ENCODE assay signal across 11 mouse cellular contexts in the genomic region with DNA sequence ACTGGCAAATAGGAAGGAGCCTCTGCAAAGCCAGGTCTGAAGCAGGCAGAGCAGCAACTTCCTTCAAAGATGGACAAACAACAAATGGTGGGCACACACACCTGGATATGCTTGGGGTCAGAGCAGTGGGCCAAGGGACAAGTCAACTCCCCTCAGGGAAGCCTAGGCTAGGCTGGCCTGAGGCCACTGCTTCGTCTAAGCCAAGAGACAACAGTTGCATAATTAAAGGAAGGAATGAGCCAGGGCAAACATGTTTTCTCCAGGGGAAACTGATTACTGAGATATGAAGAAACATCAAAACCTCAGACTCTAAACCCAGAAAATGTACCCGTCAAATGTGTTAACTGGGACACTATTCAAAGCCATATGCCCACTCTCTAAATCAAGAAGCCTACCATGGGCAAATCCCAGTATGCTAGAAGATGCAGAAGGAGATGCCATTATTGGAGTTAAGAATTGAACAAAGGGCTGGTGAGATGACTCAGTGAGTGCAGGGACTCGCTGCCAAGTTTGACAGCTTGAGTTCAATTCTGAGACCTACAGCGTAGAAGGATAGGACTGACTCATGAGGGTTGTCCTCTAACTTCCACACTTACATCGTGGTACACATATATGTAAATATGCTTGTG.
DNase-seq lines count a peak whose midpoint lies in the region; ATAC-seq and TF ChIP-seq lines count a peak whose summit lies in the region.
"Had no signal": no experiment of that assay in that cellular context is flagged by ENCODE, and none has a peak within 500 bp of the region (broad histone marks: within the 10 kb centered on the region; RNA-seq: fewer than 3 reads in every experiment).

No protein-coding gene starts in this region.

- peak; percentile 50 for DNase-seq in layer of hippocampus, adult 11-12 months (ENCODE audit: low spot score)
- no peak for DNase-seq in layer of hippocampus, postnatal 10 days (ENCODE audit: low spot score in 2 of 2)
- DNase-seq in cerebellum, adult 9-10 months = peak; percentile 81
- DNase-seq in layer of hippocampus, adult 9-11 months = peak; percentile 43
- DNase-seq in right cerebral cortex, postnatal 14 days = peak; percentile 21
- no peak for DNase-seq in thymus, adult 2 months

- no peaks in the 10 kb centered on the region for H3K4me1 ChIP-seq in intestine, embryonic 15.5 days (replicated peaks)
- H3K4me1 ChIP-seq in thymus, adult 2 months (replicated peaks; ENCODE audit: control insufficient read depth, insufficient read depth, low read length) = peaks cover 17% of the 10 kb centered on the region
- H3K4me1 ChIP-seq in kidney, embryonic 16.5 days (ENCODE audit: insufficient read depth, low read length) = peaks cover 13% of the 10 kb centered on the region

- 90% methylated on average over 5 of the region's 5 CpGs for WGBS in intestine, embryonic 15.5 days
- 95% methylated on average over 5 of the region's 5 CpGs for WGBS in thymus, adult 2 months
- 85% methylated on average over 5 of the region's 5 CpGs for WGBS in kidney, embryonic 16.5 days

- H3K27me3 ChIP-seq in intestine, embryonic 15.5 days (replicated peaks) = no peaks in the 10 kb centered on the region
- no peaks in the 10 kb centered on the region for H3K27me3 ChIP-seq in thymus, adult 2 months (ENCODE audit: control insufficient read depth, insufficient read depth, low read length)
- no peaks in the 10 kb centered on the region for H3K27me3 ChIP-seq in kidney, embryonic 16.5 days (ENCODE audit: insufficient read depth, low read length)
- H3K27me3 ChIP-seq: hindbrain, embryonic 13.5 days; lung, embryonic 15.5 days had no signal

- no peaks in the 10 kb centered on the region for H3K36me3 ChIP-seq in intestine, embryonic 15.5 days
- H3K36me3 ChIP-seq in thymus, adult 2 months (ENCODE audit: control insufficient read depth, insufficient read depth, low read length) = no peaks in the 10 kb centered on the region
- H3K36me3 ChIP-seq in kidney, embryonic 16.5 days (ENCODE audit: insufficient read depth, low read length) = no peaks in the 10 kb centered on the region
- H3K36me3 ChIP-seq: embryonic facial prominence, embryonic 10.5 days; hindbrain, embryonic 13.5 days; lung, embryonic 15.5 days had no signal

- H3K27ac ChIP-seq in intestine, embryonic 15.5 days = no peak overlapping the region
- H3K27ac ChIP-seq in thymus, adult 2 months (ENCODE audit: control insufficient read depth, insufficient read depth, low read length) = no peak overlapping the region
- H3K27ac ChIP-seq in kidney, embryonic 16.5 days (ENCODE audit: low read length) = no peak overlapping the region
- H3K27ac ChIP-seq: embryonic facial prominence, embryonic 10.5 days; hindbrain, embryonic 13.5 days; lung, embryonic 15.5 days had no signal

- no peak overlapping the region for H3K4me3 ChIP-seq in intestine, embryonic 15.5 days (replicated peaks)
- no peak overlapping the region for H3K4me3 ChIP-seq in thymus, adult 2 months (ENCODE audit: control insufficient read depth, insufficient read depth, low read length)
- no peak overlapping the region for H3K4me3 ChIP-seq in kidney, embryonic 16.5 days (ENCODE audit: low read length)
- H3K4me3 ChIP-seq: embryonic facial prominence, embryonic 10.5 days; hindbrain, embryonic 13.5 days; lung, embryonic 15.5 days had no signal

- no peak overlapping the region for H3K9ac ChIP-seq in intestine, embryonic 15.5 days
- H3K9ac ChIP-seq in kidney, embryonic 16.5 days (replicated peaks; ENCODE audit: low read length) = no peak overlapping the region
- H3K9ac ChIP-seq: hindbrain, embryonic 13.5 days; lung, embryonic 15.5 days had no signal

- no peak for TF ChIP-seq CTCF in thymus, adult 2 months (IDR thresholded peaks at IDR 0.05; ENCODE audit: borderline replicate concordance, control insufficient read depth, extremely low read depth, insufficient read depth, low read length, poor library complexity)

- no peak overlapping the region for H3K4me2 ChIP-seq in intestine, embryonic 15.5 days (replicated peaks)
- no peak overlapping the region for H3K4me2 ChIP-seq in kidney, embryonic 16.5 days (replicated peaks; ENCODE audit: low read depth, low read length)
- H3K4me2 ChIP-seq: hindbrain, embryonic 13.5 days; lung, embryonic 15.5 days had no signal

- no peak for ATAC-seq in intestine, embryonic 15.5 days
- ATAC-seq in kidney, embryonic 16.5 days (ENCODE audit: low FRiP score, low TSS enrichment) = no peak

- no peak for TF ChIP-seq POLR2A in thymus, adult 2 months (IDR thresholded peaks at IDR 0.05; ENCODE audit: control insufficient read depth, extremely low read depth, insufficient read depth, low read length, poor library complexity)

- H3K9me3 ChIP-seq in intestine, embryonic 15.5 days = no peaks in the 10 kb centered on the region
- H3K9me3 ChIP-seq in kidney, embryonic 16.5 days (ENCODE audit: low read length) = no peaks in the 10 kb centered on the region
- H3K9me3 ChIP-seq: embryonic facial prominence, embryonic 10.5 days; hindbrain, embryonic 13.5 days; lung, embryonic 15.5 days had no signal

Comparison
In these comparisons a context has a peak if more than half of its experiments do, and no peak if none do; other contexts are left out.
1. DNase-seq: peak in layer of hippocampus, adult 11-12 months (single experiment), cerebellum, adult 9-10 months (single experiment), layer of hippocampus, adult 9-11 months (single experiment) and right cerebral cortex, postnatal 14 days (single experiment); none in layer of hippocampus, postnatal 10 days (0 of 2) and thymus, adult 2 months (single experiment).